Mouse (Mus musculus) bone marrow macrophage, adult 2 months (primary cell): Measurements from ENCODE around the gene Olfr632.

Experiments
- CTCF ChIP-seq: IDR thresholded peaks from 2 replicates; pipeline ENCODE4 v1.5.1; 2012; ENCODE audit warnings: low read depth, mild to moderate bottlenecking, low read length, moderate library complexity
- POLR2A ChIP-seq: IDR thresholded peaks from 2 replicates; pipeline ENCODE4 v1.6.1; 2012; ENCODE audit warnings: mild to moderate bottlenecking, low read depth, low read length, borderline replicate concordance

- TF ChIP-seq POLR2A (no peak), CTCF (peak; percentile 33; the same call in 1 of the 2 replicates)
Observed at GRCm38 (mm10) chr7:103942730-103943129, 8.6 kb downstream of the Olfr632 start.
